Mouse (Mus musculus) kidney, adult 2 months (tissue): Measurements from ENCODE around the gene Acap2. TPM values are rescaled to one million over a fixed set of nuclear protein-coding genes. Genes with fewer than 3 reads are reported as not detected.

Source experiments
- DNase-seq: peaks from one replicate; pipeline ENCODE4 v3.0.0; 2021
- H3K27ac ChIP-seq: fragments of 200-500 bp; 2 replicates; pipeline ENCODE4 v1.5.1; 2012; ENCODE audit warnings: low read depth, low read length, control low read depth, inconsistent platforms; ENCODE audit not compliant: insufficient read depth
- H3K27me3 ChIP-seq: fragments of 200-500 bp; replicated peaks from 2 replicates; pipeline ENCODE4 v1.6.1; 2012; ENCODE audit warnings: mild to moderate bottlenecking, moderate library complexity, low read length, inconsistent platforms; ENCODE audit not compliant: control insufficient read depth, insufficient read depth
- H3K36me3 ChIP-seq: fragments of 200-500 bp; 2 replicates; pipeline ENCODE4 v1.6.1; 2012; ENCODE audit warnings: mild to moderate bottlenecking, moderate library complexity, low read length, inconsistent platforms; ENCODE audit not compliant: control insufficient read depth, insufficient read depth
- H3K4me1 ChIP-seq: fragments of 200-500 bp; 2 replicates; pipeline ENCODE4 v1.6.1; 2011; ENCODE audit warnings: low read length; ENCODE audit not compliant: control insufficient read depth, insufficient read depth
- H3K4me3 ChIP-seq: fragments of 200-500 bp; 2 replicates; pipeline ENCODE4 v1.5.1; 2011; ENCODE audit warnings: mild to moderate bottlenecking, low read depth, low read length, control low read depth; ENCODE audit not compliant: insufficient read depth
- CTCF ChIP-seq: fragments of 200-500 bp; conservative IDR thresholded peaks from 2 replicates; pipeline ENCODE4 v1.5.1; 2011; ENCODE audit warnings: low read depth, mild to moderate bottlenecking, control low read depth, low read length, moderate library complexity, mixed read lengths; ENCODE audit not compliant: insufficient read depth, insufficient read length
- POLR2A ChIP-seq: fragments of 200-500 bp; IDR thresholded peaks from one replicate; pipeline ENCODE4 v1.6.1; 2011; ENCODE audit warnings: low read depth, low read length, control low read depth
- WGBS: fragments of 180-500 bp; shearing (Covaris S2); methylation state at CpG from one replicate; pipeline ENCODE4 v1.1.7; 2018; 5-methylcytosine and 5-hydroxymethylcytosine counted together
- polyA plus RNA-seq: library from polyadenylated mRNA; depleted of rRNA; stranded (reverse); fragments of >200 nt; gene quantifications from 2 replicates; pipeline ENCODE4 v1.2.3, GENCODE M21; 2012

Acap2 gene
- polyA plus RNA-seq, 1 experiment: 8.6 TPM

DNA sequence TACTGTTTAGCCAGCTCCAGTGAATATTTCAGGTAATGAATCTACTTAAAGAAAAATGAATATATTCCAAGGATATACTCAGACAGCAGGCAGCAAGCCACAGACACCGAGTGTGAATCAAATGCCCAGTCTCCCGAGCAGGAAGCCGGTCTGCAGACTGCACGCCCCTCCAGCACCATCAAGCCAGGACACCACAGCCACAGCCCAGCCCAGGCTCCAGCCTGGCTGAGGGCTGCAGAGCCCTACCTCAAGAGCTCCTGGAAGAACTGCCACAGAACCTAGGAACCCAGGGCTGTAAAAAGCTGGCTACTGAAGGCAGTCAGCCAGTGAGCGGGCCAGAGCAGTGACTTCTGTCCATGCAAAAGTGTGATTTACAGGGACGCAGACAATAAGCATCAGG, 148.2 kb downstream of the Acap2 start:
- Histone ChIP-seq H3K4me1 (no peaks in the 10 kb centered on the region), H3K27me3 (no peaks in the 10 kb centered on the region), H3K27ac (no peak overlapping the region), H3K36me3 (no peaks in the 10 kb centered on the region), H3K4me3 (no peak overlapping the region)
- TF ChIP-seq POLR2A (no peak), CTCF (no peak)
- no peak for DNase-seq
- 61% methylated on average over 6 of the region's 6 CpGs for WGBS

DNA sequence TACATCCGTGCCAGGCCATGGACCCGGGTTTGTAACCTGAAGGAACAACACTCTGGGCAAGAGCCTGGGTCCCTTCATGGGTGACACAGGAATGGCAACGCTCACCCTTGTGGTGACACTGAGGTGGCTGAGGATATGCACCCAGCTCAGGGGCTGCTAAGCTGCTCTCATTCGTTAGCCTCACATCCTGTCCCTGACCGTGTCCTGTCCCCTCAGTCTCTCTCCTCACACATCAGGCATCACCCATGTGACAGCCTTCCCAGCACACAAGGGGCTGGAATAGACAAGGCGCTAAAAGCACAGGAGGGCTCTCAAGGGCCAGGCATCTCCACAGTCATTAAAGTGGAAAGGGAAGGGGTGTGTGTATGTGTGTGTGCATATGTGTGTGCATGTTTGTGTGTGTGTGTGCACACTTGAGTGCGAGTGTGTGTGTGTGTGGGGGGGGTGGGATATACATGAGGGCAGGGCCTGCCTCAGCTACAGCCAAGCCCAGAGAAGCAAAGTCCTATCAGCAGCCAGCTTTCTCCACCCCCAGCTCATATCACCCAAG, 148.8 kb downstream of the Acap2 start:
- no peaks in the 10 kb centered on the region for H3K27me3 ChIP-seq
- no peak overlapping the region for H3K27ac ChIP-seq
- TF ChIP-seq POLR2A: no peak
- TF ChIP-seq CTCF: no peak
- H3K4me3 ChIP-seq: no peak overlapping the region
- DNase-seq: no peak
- no peaks in the 10 kb centered on the region for H3K4me1 ChIP-seq
- WGBS: 73% methylated on average over 7 of the region's 7 CpGs
- H3K36me3 ChIP-seq: no peaks in the 10 kb centered on the region

GRCm38 (mm10) chr16:31050701-31051100, 150.3 kb downstream of the Acap2 start:
- DNase-seq: peak; percentile 30
- no peaks in the 10 kb centered on the region for H3K4me1 ChIP-seq
- 71% methylated on average over 7 of the region's 7 CpGs for WGBS
- H3K36me3 ChIP-seq: no peaks in the 10 kb centered on the region
- TF ChIP-seq CTCF (no peak), POLR2A (no peak)
- H3K27me3 ChIP-seq: no peaks in the 10 kb centered on the region
- no peak overlapping the region for H3K4me3 ChIP-seq
- H3K27ac ChIP-seq: no peak overlapping the region

GRCm38 (mm10) chr16:31048194-31048593, 152.9 kb downstream of the Acap2 start:
- Histone ChIP-seq H3K4me1 (no peaks in the 10 kb centered on the region), H3K27me3 (no peaks in the 10 kb centered on the region), H3K4me3 (no peak overlapping the region), H3K27ac (no peak overlapping the region), H3K36me3 (no peaks in the 10 kb centered on the region)
- TF ChIP-seq CTCF (no peak), POLR2A (no peak)
- no peak for DNase-seq
- 75% methylated on average over 6 of the region's 6 CpGs for WGBS

GRCm38 (mm10) chr16:31047186-31047898, 153.7 kb downstream of the Acap2 start:
- 83% methylated on average over 10 of the region's 10 CpGs for WGBS
- Histone ChIP-seq H3K4me1 (no peaks in the 10 kb centered on the region), H3K27ac (no peak overlapping the region), H3K27me3 (no peaks in the 10 kb centered on the region), H3K36me3 (no peaks in the 10 kb centered on the region), H3K4me3 (no peak overlapping the region)
- TF ChIP-seq CTCF (no peak), POLR2A (no peak)
- DNase-seq: no peak

DNA sequence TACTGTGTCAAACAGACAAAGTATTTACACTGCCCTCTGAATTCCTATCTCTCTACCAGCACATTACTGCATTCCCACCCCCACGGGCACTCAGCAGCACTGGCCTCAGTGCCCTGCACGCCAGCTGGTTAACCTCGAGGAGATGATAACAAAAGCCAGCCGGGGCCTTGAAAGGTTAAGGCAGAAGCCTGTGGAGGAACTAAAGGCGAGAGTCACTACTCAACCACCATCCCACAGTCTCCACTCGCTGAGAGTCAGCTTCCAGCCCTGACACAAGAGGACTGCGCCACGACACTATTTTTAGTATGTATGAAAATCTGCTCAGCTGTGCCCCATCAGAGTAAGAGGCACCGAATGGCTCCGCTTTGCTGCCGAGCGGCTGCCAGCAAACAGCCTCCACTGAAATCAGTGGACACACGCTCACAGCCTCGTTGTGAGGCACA, 154.8 kb downstream of the Acap2 start:
- no peak overlapping the region for H3K4me3 ChIP-seq
- H3K4me1 ChIP-seq: no peaks in the 10 kb centered on the region
- H3K36me3 ChIP-seq: no peaks in the 10 kb centered on the region
- no peak for DNase-seq
- H3K27me3 ChIP-seq: no peaks in the 10 kb centered on the region
- TF ChIP-seq CTCF (no peak), POLR2A (no peak)
- no peak overlapping the region for H3K27ac ChIP-seq
- 66% methylated on average over 14 of the region's 14 CpGs for WGBS

GRCm38 (mm10) chr16:31045211-31045610, 155.8 kb downstream of the Acap2 start:
- Histone ChIP-seq H3K36me3 (no peaks in the 10 kb centered on the region), H3K27ac (no peak overlapping the region), H3K4me3 (no peak overlapping the region), H3K4me1 (no peaks in the 10 kb centered on the region), H3K27me3 (no peaks in the 10 kb centered on the region)
- TF ChIP-seq CTCF (no peak), POLR2A (no peak)
- 69% methylated on average over 5 of the region's 5 CpGs for WGBS
- DNase-seq: no peak
